ENCODE assay signal across 8 mouse cellular contexts in genomic region chr19:43388017-43388904, GRCm38 (mm10). TPM values are rescaled to one million over a fixed set of nuclear protein-coding genes. Genes with fewer than 3 reads are reported as not detected.
DNase-seq lines count a peak whose midpoint lies in the region; ATAC-seq lines count a peak whose summit lies in the region.

Gene Hpse2 (minus strand): TSS chr19:43388355.

- 6% methylated on average over 18 of the region's 18 CpGs for WGBS in lung, embryonic 16.5 days
- 2% methylated on average over 18 of the region's 18 CpGs for WGBS in forebrain, embryonic 14.5 days
- WGBS in limb, embryonic 13.5 days, result 2% methylated on average over 18 of the region's 18 CpGs
- 5% methylated on average over 18 of the region's 18 CpGs for WGBS in stomach, embryonic 16.5 days

- H3K4me2 ChIP-seq in lung, embryonic 16.5 days (ENCODE audit: low read depth, low read length), result peak within 1 kb of the TSS; percentile 47
- H3K4me2 ChIP-seq in forebrain, embryonic 14.5 days (ENCODE audit: low read length), result peak within 1 kb of the TSS; percentile 35
- H3K4me2 ChIP-seq in limb, embryonic 13.5 days (replicated peaks), result peak within 1 kb of the TSS; percentile 80
- peak within 1 kb of the TSS; percentile 58 for H3K4me2 ChIP-seq in stomach, embryonic 16.5 days (ENCODE audit: low read depth, low read length)

- H3K4me3 ChIP-seq in lung, embryonic 16.5 days (ENCODE audit: low read length), result peak within 1 kb of the TSS; percentile 36
- H3K4me3 ChIP-seq in forebrain, embryonic 14.5 days (ENCODE audit: low read depth, low read length), result peak within 1 kb of the TSS; percentile 2; the same call in 1 of the 2 replicates
- H3K4me3 ChIP-seq in limb, embryonic 13.5 days, result peak within 1 kb of the TSS; percentile 52
- H3K4me3 ChIP-seq in stomach, embryonic 16.5 days (replicated peaks; ENCODE audit: low read length), result peak within 1 kb of the TSS; percentile 44

- peak within 1 kb of the TSS; percentile 25; the same call in 1 of the 2 replicates for H3K27ac ChIP-seq in lung, embryonic 16.5 days (ENCODE audit: low read length)
- H3K27ac ChIP-seq in forebrain, embryonic 14.5 days (ENCODE audit: low read depth, low read length), result no peak within 1 kb of the TSS
- H3K27ac ChIP-seq in limb, embryonic 13.5 days, result peak within 1 kb of the TSS; percentile 83
- H3K27ac ChIP-seq in stomach, embryonic 16.5 days (ENCODE audit: low read length), result peak within 1 kb of the TSS; percentile 37; the same call in 1 of the 2 replicates

- H3K9me3 ChIP-seq in lung, embryonic 16.5 days (ENCODE audit: control insufficient read depth, low read length), result no peaks in the 10 kb centered on the region
- no peaks in the 10 kb centered on the region for H3K9me3 ChIP-seq in forebrain, embryonic 14.5 days (replicated peaks; ENCODE audit: control insufficient read depth, low read length)
- no peaks in the 10 kb centered on the region for H3K9me3 ChIP-seq in limb, embryonic 13.5 days
- H3K9me3 ChIP-seq in stomach, embryonic 16.5 days (replicated peaks; ENCODE audit: control insufficient read depth, low read length), result no peaks in the 10 kb centered on the region

- no peak for DNase-seq in lung, adult 18-20 months
- peak; percentile 40 for DNase-seq in forebrain, embryonic 14.5 days (ENCODE audit: low spot score)
- DNase-seq in frontal cortex, postnatal 25 days (ENCODE audit: low spot score in 2 of 2), result no peak
- DNase-seq in kidney, adult 8-10 months, result no peak
- DNase-seq in thymus, postnatal 0 days (ENCODE audit: low spot score), result no peak

- H3K9ac ChIP-seq in lung, embryonic 16.5 days (ENCODE audit: low read length), result peak within 1 kb of the TSS; percentile 55
- no peak within 1 kb of the TSS for H3K9ac ChIP-seq in forebrain, embryonic 14.5 days (ENCODE audit: low read length)
- peak within 1 kb of the TSS; percentile 70 for H3K9ac ChIP-seq in limb, embryonic 13.5 days
- H3K9ac ChIP-seq in stomach, embryonic 16.5 days (ENCODE audit: low read length), result peak within 1 kb of the TSS; percentile 54

- peak; percentile 44 for ATAC-seq in lung, embryonic 16.5 days (ENCODE audit: low read depth)
- ATAC-seq in forebrain, embryonic 14.5 days, result no peak
- ATAC-seq in limb, embryonic 13.5 days (ENCODE audit: low FRiP score, low read depth), result no peak
- no peak; the same call in 1 of the 2 replicates for ATAC-seq in stomach, embryonic 16.5 days (ENCODE audit: insufficient read depth, low FRiP score)

- peaks cover 40% of the 10 kb centered on the region for H3K27me3 ChIP-seq in lung, embryonic 16.5 days (ENCODE audit: control insufficient read depth, insufficient read depth, low read depth, low read length)
- H3K27me3 ChIP-seq in forebrain, embryonic 14.5 days (replicated peaks; ENCODE audit: control insufficient read depth, insufficient read depth, low read length), result peaks cover 56% of the 10 kb centered on the region
- H3K27me3 ChIP-seq in limb, embryonic 13.5 days, result peaks cover 61% of the 10 kb centered on the region
- H3K27me3 ChIP-seq in stomach, embryonic 16.5 days (ENCODE audit: control insufficient read depth, insufficient read depth, low read length), result peaks cover 44% of the 10 kb centered on the region

- no peaks in the 10 kb centered on the region for H3K36me3 ChIP-seq in lung, embryonic 16.5 days (ENCODE audit: control insufficient read depth, insufficient read depth, low read length)
- H3K36me3 ChIP-seq in forebrain, embryonic 14.5 days (ENCODE audit: control insufficient read depth, insufficient read depth, low read length), result no peaks in the 10 kb centered on the region
- no peaks in the 10 kb centered on the region for H3K36me3 ChIP-seq in limb, embryonic 13.5 days
- no peaks in the 10 kb centered on the region for H3K36me3 ChIP-seq in stomach, embryonic 16.5 days (ENCODE audit: control insufficient read depth, insufficient read depth, low read length)

- H3K4me1 ChIP-seq in lung, embryonic 16.5 days (replicated peaks; ENCODE audit: control insufficient read depth, insufficient read depth, low read length), result no peaks in the 10 kb centered on the region
- H3K4me1 ChIP-seq in forebrain, embryonic 14.5 days (ENCODE audit: control insufficient read depth, insufficient read depth, low read length), result peaks cover 7% of the 10 kb centered on the region; the same call in 1 of the 2 replicates
- peaks cover 40% of the 10 kb centered on the region for H3K4me1 ChIP-seq in limb, embryonic 13.5 days
- H3K4me1 ChIP-seq in stomach, embryonic 16.5 days (ENCODE audit: control insufficient read depth, insufficient read depth, low read length), result no peaks in the 10 kb centered on the region

RNA-seq across cellular contexts. Expression of gene Hpse2, which starts in this region (rescaled TPM):
- polyA plus RNA-seq in lung, embryonic 16.5 days (2015; fragmentation: Nextera tagmentation; extraction: Ambion mirVana), result 6.0 and 6.3 TPM in 2 replicates
- polyA plus RNA-seq in forebrain, embryonic 14.5 days (2014; fragmentation: Nextera tagmentation; extraction: Ambion mirVana), result 0.04 TPM in 1 of 2 replicates, not detected in the other
- polyA plus RNA-seq in limb, embryonic 13.5 days (2015; fragmentation: Nextera tagmentation; extraction: Ambion mirVana), result 9.8 and 10.8 TPM in 2 replicates
- 5.9 and 6.6 TPM in 2 replicates for polyA plus RNA-seq in stomach, embryonic 16.5 days (2015; fragmentation: Nextera tagmentation; extraction: Ambion mirVana)
- 0.51 and 0.86 TPM in 2 replicates for polyA plus RNA-seq in thymus, postnatal 0 days (2015; fragmentation: Nextera tagmentation; extraction: Ambion mirVana)

Comparison
In these comparisons a context has a peak if more than half of its experiments do, and no peak if none do; other contexts are left out.
1. Peak in DNase-seq, H3K4me3 ChIP-seq and H3K4me2 ChIP-seq in forebrain, embryonic 14.5 days; RNA of the gene not detected or under 1 TPM.
2. H3K4me3 ChIP-seq: peak in every context shown above with its lines; median percentile 52 in limb, embryonic 13.5 days; 44 in stomach, embryonic 16.5 days; 36 in lung, embryonic 16.5 days; 2 in forebrain, embryonic 14.5 days.